Mouse (Mus musculus): ENCODE measurements at regions not wholly inside any gene's neighbourhood (a gene's known extent, or its start where the extent isn't known, plus 50 kb on each side); places are given as distances from the start of the nearest gene placed in this dataset.

DNA sequence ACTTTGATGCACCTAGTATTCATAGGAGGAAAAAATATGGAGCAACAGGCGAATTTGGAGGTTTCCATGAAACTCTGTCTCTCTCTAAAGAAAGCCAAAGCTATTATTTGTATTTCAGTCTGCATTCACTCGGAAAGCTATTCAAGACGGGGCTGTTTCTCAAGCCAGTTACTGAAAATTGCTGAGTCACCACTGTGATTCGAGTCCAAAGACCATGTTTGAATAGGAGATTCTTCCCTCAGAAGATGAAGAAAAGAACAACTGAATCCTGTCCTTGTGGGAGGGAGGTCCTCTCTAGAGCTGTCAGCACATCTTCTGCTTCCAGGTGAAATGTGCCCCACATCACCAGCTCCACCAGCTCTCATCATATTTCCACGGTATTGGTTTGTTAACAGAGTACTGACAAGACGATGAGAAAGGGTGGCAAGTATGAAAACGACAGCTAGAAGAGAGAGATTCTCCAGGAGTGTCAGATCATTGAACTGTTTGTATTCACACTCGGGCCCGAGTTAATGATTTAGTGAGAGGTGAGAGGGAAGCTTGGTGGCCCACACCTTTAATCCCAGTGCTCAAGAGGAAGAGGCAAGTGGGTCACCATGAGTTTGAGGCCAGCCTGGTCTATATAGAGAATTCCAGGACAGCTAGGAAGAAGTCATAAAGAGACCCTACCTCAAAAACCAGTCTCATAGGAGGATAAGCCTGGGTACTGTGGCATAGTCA, 335.3 kb downstream of the Sox9 start:
- DNase-seq (ENCODE audit: extremely low read depth, low read depth, low spot score): peak; percentile 55

DNA sequence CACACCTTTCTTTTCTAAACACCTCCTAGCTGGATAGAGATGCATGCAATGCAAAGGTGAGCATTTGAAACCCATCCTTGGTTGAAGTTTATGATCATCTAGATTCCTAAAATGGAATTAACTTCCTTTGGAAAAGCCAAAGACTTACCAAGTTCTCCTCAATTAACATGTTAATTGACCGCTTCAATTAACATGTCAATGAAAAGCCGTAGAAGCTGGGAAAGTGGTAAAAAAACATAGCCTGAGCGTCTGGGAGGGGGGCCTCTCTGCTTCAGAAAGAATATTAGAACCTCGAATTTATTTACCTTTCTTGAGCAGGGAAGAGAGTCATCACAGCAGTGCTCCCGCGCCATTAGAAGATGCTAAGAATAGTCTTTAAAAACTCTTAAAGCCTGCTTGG, 338.5 kb downstream of the Sox9 start:
- 77% methylated on average over 6 of the region's 6 CpGs for WGBS
- Histone ChIP-seq H3K4me1 (ENCODE audit: control insufficient read depth, insufficient read depth, low read length) (peaks cover 6% of the 10 kb centered on the region; the same call in 1 of the 2 replicates), H3K36me3 (ENCODE audit: control insufficient read depth, insufficient read depth, low read length) (no peaks in the 10 kb centered on the region), H3K9ac (ENCODE audit: low read depth, low read length) (no peak overlapping the region), H3K79me2 (ENCODE audit: control insufficient read depth, insufficient read depth, low read length) (no peaks in the 10 kb centered on the region; the same call in 1 of the 2 replicates), H3K27ac (replicated peaks; ENCODE audit: insufficient read depth, low read depth, low read length) (no peak overlapping the region), H3K4me3 (ENCODE audit: insufficient read depth, low read depth, low read length) (no peak overlapping the region), H3K27me3 (ENCODE audit: control insufficient read depth, insufficient read depth, low read length) (no peaks in the 10 kb centered on the region)
- no peak for TF ChIP-seq CTCF (IDR thresholded peaks at IDR 0.05; ENCODE audit: low read depth, low read length)
- TF ChIP-seq POLR2A (IDR thresholded peaks at IDR 0.05; ENCODE audit: extremely low read depth, insufficient read depth, low read length): no peak
- DNase-seq (ENCODE audit: extremely low read depth, low read depth, low spot score): no peak

More for the DNA sequence above, 335.3 kb downstream of the Sox9 start:
- no peaks in the 10 kb centered on the region for H3K27me3 ChIP-seq (ENCODE audit: control insufficient read depth, insufficient read depth, low read length)
- H3K79me2 ChIP-seq (ENCODE audit: control insufficient read depth, insufficient read depth, low read length): no peaks in the 10 kb centered on the region
- no peak overlapping the region for H3K4me3 ChIP-seq (ENCODE audit: insufficient read depth, low read depth, low read length)
- 0 out of 2 replicates have a peak overlapping the region, but pooled peaks have one; percentile 5 for H3K27ac ChIP-seq (replicated peaks; ENCODE audit: insufficient read depth, low read depth, low read length)
- peaks cover 6% of the 10 kb centered on the region; the same call in 1 of the 2 replicates for H3K4me1 ChIP-seq (ENCODE audit: control insufficient read depth, insufficient read depth, low read length)
- TF ChIP-seq POLR2A (IDR thresholded peaks at IDR 0.05; ENCODE audit: extremely low read depth, insufficient read depth, low read length): no peak
- no peak for TF ChIP-seq CTCF (IDR thresholded peaks at IDR 0.05; ENCODE audit: low read depth, low read length)
- H3K9ac ChIP-seq (ENCODE audit: low read depth, low read length): no peak overlapping the region
- 32% methylated on average over 9 of the region's 9 CpGs for WGBS
- H3K36me3 ChIP-seq (ENCODE audit: control insufficient read depth, insufficient read depth, low read length): no peaks in the 10 kb centered on the region

DNA sequence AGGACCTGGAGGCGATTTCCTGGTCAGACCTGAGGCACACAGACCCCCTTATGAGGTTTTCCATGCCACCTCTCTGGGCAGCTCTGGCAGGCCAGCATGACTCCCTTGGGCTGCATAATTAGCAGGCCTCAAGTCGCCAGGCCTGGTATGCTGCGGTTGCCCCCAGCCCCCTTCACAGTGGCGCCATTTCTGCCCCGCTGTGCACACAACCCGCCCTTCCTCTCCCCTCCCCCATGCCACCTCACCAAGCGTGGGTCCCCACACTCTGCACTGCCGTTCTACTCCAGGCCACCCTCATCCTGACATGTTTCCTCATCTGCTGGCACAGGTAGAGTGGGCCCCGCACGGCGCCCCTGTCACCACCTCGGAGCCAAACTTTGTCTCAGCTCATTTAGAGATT, 339.3 kb downstream of the Sox9 start:
- H3K27me3 ChIP-seq (ENCODE audit: control insufficient read depth, insufficient read depth, low read length): no peaks in the 10 kb centered on the region
- no peak overlapping the region for H3K27ac ChIP-seq (replicated peaks; ENCODE audit: insufficient read depth, low read depth, low read length)
- no peak overlapping the region for H3K9ac ChIP-seq (ENCODE audit: low read depth, low read length)
- TF ChIP-seq CTCF (IDR thresholded peaks at IDR 0.05; ENCODE audit: low read depth, low read length): no peak
- TF ChIP-seq POLR2A (IDR thresholded peaks at IDR 0.05; ENCODE audit: extremely low read depth, insufficient read depth, low read length): no peak
- H3K79me2 ChIP-seq (ENCODE audit: control insufficient read depth, insufficient read depth, low read length): no peaks in the 10 kb centered on the region; the same call in 1 of the 2 replicates
- H3K36me3 ChIP-seq (ENCODE audit: control insufficient read depth, insufficient read depth, low read length): no peaks in the 10 kb centered on the region
- no peak overlapping the region for H3K4me3 ChIP-seq (ENCODE audit: insufficient read depth, low read depth, low read length)
- DNase-seq (ENCODE audit: extremely low read depth, low read depth, low spot score): no peak
- 82% methylated on average over 12 of the region's 12 CpGs for WGBS
- peaks cover 9% of the 10 kb centered on the region for H3K4me1 ChIP-seq (ENCODE audit: control insufficient read depth, insufficient read depth, low read length)

DNA sequence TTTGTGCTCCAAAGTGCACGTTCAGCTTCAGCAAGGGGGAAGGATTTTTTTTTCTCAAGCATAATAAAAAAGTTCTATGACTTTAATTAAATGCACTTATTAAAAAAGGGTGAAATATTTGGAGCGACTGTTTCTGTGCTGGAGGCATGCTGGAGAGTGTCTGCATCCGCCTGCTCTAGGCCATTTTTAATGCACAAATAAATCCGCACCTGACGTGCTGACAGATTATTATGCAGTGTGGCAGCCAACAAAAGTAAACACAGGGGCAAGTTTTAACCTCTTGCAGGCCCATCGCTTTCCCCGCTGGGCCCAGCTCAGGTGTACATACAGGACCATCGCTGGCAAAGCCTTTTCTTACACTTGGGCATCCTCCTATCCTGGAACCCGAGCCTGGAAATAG, 340.1 kb downstream of the Sox9 start:
- Histone ChIP-seq H3K27me3 (ENCODE audit: control insufficient read depth, insufficient read depth, low read length) (no peaks in the 10 kb centered on the region), H3K36me3 (ENCODE audit: control insufficient read depth, insufficient read depth, low read length) (no peaks in the 10 kb centered on the region), H3K4me3 (ENCODE audit: insufficient read depth, low read depth, low read length) (no peak overlapping the region), H3K4me1 (ENCODE audit: control insufficient read depth, insufficient read depth, low read length) (peaks cover 10% of the 10 kb centered on the region), H3K79me2 (ENCODE audit: control insufficient read depth, insufficient read depth, low read length) (no peaks in the 10 kb centered on the region; the same call in 1 of the 2 replicates), H3K27ac (replicated peaks; ENCODE audit: insufficient read depth, low read depth, low read length) (no peak overlapping the region), H3K9ac (ENCODE audit: low read depth, low read length) (no peak overlapping the region)
- 85% methylated on average over 9 of the region's 9 CpGs for WGBS
- no peak for DNase-seq (ENCODE audit: extremely low read depth, low read depth, low spot score)
- TF ChIP-seq CTCF (IDR thresholded peaks at IDR 0.05; ENCODE audit: low read depth, low read length): no peak
- TF ChIP-seq POLR2A (IDR thresholded peaks at IDR 0.05; ENCODE audit: extremely low read depth, insufficient read depth, low read length): no peak

DNA sequence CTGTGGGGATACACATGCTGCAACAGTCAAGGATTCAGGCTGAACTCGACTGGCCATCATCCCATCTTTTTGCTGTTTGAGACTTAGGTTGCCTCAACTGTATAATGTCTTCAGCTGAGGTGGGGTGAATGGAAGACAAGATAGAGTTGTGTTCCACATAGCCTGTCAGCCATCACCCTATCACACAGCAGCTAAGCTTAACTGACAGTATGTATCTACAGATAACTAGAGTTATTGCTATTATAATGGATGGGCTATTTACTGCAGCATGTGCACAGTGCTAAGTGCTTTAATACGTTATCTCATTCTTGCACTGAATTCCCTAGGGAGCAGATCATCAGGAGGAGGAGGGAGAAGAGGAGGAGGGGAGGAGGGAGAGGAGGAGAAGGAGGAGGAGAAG, 340.9 kb downstream of the Sox9 start:
- no peak for DNase-seq (ENCODE audit: extremely low read depth, low read depth, low spot score)
- H3K27ac ChIP-seq (replicated peaks; ENCODE audit: insufficient read depth, low read depth, low read length): no peak overlapping the region
- no peak for TF ChIP-seq CTCF (IDR thresholded peaks at IDR 0.05; ENCODE audit: low read depth, low read length)
- no peak for TF ChIP-seq POLR2A (IDR thresholded peaks at IDR 0.05; ENCODE audit: extremely low read depth, insufficient read depth, low read length)

DNA sequence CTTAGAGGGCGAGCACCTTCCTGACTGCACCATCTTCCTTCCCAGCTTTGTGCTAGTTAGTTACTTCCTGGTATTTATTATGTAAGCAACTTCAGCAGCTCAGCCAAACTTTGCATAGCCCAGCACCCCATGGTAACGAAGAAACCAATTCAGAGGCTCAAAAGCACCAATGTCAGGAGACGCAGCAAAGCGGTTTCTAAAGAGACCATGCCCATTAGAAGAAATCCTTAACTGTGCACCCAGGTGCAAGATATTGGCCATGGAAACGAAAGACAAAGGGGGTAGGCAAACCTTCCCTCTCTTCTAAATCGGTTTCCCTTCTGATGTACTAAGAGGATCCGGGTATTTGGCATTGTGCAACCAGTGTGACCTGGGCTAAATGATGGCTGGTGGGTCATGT, 343.8 kb downstream of the Sox9 start:
- Histone ChIP-seq H3K27me3 (ENCODE audit: control insufficient read depth, insufficient read depth, low read length) (no peaks in the 10 kb centered on the region), H3K79me2 (ENCODE audit: control insufficient read depth, insufficient read depth, low read length) (no peaks in the 10 kb centered on the region; the same call in 1 of the 2 replicates), H3K27ac (replicated peaks; ENCODE audit: insufficient read depth, low read depth, low read length) (no peak overlapping the region), H3K4me3 (ENCODE audit: insufficient read depth, low read depth, low read length) (no peak overlapping the region), H3K4me1 (ENCODE audit: control insufficient read depth, insufficient read depth, low read length) (peaks cover 15% of the 10 kb centered on the region), H3K9ac (ENCODE audit: low read depth, low read length) (no peak overlapping the region), H3K36me3 (ENCODE audit: control insufficient read depth, insufficient read depth, low read length) (no peaks in the 10 kb centered on the region)
- no peak for DNase-seq (ENCODE audit: extremely low read depth, low read depth, low spot score)
- 48% methylated on average over 7 of the region's 7 CpGs for WGBS
- no peak for TF ChIP-seq POLR2A (IDR thresholded peaks at IDR 0.05; ENCODE audit: extremely low read depth, insufficient read depth, low read length)
- TF ChIP-seq CTCF (IDR thresholded peaks at IDR 0.05; ENCODE audit: low read depth, low read length): no peak

More for the DNA sequence above, 340.9 kb downstream of the Sox9 start:
- Histone ChIP-seq H3K4me1 (ENCODE audit: control insufficient read depth, insufficient read depth, low read length) (peaks cover 12% of the 10 kb centered on the region), H3K36me3 (ENCODE audit: control insufficient read depth, insufficient read depth, low read length) (no peaks in the 10 kb centered on the region), H3K9ac (ENCODE audit: low read depth, low read length) (no peak overlapping the region), H3K27me3 (ENCODE audit: control insufficient read depth, insufficient read depth, low read length) (no peaks in the 10 kb centered on the region), H3K79me2 (ENCODE audit: control insufficient read depth, insufficient read depth, low read length) (no peaks in the 10 kb centered on the region; the same call in 1 of the 2 replicates), H3K4me3 (ENCODE audit: insufficient read depth, low read depth, low read length) (no peak overlapping the region)
- WGBS: 83% methylated on average over 2 of the region's 2 CpGs
